Mouse (Mus musculus) kidney, postnatal 4 days (tissue): Measurements from ENCODE around the gene Olfr1412.
A peak's percentile ranks its signal among the peaks of the same experiment; 100 is the strongest.

Experiments
- DNase-seq, 2 experiments: peaks; one replicate each; pipeline ENCODE4 v3.0.0; 2021; ENCODE audit warnings: mixed read lengths in 2 of 2

Gene Olfr1412

GRCm38 (mm10) chr1:92585479-92585878 lies at the start of gene Olfr1412:
Gene Olfr1412 (plus strand): TSS chr1:92585779.
- DNase-seq, result no peak

DNA sequence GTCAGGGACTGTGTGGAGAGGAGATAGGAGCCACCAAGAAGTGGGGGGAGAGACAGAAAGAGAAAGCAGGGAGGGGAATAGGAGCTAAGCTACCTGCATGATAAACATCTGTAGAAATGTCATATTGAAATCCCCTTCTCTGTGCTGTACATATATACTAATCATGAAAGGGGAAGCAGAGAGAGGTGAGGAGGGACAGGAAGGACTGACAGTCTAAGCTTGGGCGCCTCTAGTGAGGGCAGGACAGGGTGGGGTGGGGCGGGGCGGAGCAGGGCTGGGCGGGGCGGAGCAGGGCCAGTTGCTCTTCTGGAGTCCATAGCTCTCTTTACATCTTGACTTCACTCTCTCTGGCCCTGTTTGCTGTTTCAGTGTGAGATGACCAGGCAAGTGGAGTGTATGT lies 48.6 kb upstream of the Olfr1412 start:
- DNase-seq, result no peak

- DNase-seq, result no peak
Observed at GRCm38 (mm10) chr1:92539071-92539470, 46.5 kb upstream of the Olfr1412 start.

- DNase-seq, result no peak
Observed at GRCm38 (mm10) chr1:92545929-92546328, 39.6 kb upstream of the Olfr1412 start.

DNA sequence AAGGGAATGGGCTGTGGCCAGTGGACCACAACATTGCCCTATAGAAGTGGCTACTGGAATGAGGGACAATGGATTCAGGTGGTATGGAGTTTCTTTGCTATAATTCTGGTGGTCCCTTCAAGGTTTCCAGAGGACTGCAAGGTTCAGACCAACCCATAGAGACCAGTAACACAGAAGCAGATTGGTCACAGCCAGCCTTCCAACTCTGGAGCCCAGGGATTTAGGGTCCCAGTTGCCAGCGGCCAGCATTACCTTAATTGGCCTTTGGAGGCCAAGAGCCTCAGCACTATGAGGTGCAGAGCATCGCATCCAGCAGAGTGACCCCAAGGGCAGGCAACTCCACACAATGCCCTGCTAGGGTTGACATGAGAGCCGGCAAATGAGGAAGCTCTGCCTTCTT lies 14.6 kb upstream of the Olfr1412 start, which contains the start of gene Olfr1413:
Gene Olfr1413, plus strand, starts transcription at position 301 of the 400 bp plus-strand sequence.
- no peak for DNase-seq

GRCm38 (mm10) chr1:92594111-92594510 lies 8.5 kb downstream of the Olfr1412 start, which contains the start of gene Olfr1411:
Gene Olfr1411 (plus strand): TSS chr1:92594411.
- DNase-seq, result no peak

DNA sequence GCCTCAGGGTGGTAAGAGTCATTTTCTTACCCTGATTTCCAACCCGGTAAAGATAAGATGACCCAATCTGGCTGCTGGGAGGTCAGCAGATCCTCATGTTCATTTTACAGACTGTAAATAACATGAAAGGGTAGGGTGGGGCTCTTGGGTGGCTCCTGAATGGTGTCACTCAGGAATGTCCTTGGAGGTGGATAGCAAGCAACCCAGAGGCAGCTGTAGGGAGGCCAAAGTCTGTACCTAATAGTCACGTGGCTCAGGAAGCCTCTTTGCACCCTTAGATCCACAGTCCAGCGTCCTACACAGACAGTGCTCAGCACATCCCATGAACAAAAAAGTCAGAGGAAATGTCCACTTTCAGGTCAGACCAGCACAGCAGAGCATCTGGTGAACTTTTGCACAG lies 10.4 kb downstream of the Olfr1412 start:
- DNase-seq, result no peak

DNA sequence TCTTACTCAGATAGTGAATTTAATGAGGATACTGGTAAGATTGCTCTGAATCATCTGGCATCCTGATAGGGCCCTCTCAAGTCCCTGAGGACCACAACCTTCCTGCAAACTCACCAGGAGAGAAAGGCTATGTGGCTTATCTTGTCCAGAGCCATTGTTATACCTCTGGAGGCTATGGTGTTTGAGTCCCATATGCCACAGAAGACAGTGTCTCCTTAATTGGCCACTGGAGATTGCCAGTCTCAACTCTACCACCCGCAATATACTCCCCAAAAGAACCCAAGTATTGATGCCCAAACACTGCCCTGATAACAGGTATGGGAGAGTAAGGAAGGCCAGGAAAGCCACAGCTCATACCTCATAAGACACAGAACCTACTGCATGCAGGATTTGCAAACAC lies 19.9 kb downstream of the Olfr1412 start, which contains the start of gene Olfr1410:
Gene Olfr1410, plus strand, starts transcription at position 301 of the 400 bp plus-strand sequence.
- DNase-seq, result no peak

GRCm38 (mm10) chr1:92607711-92608110 lies 22.1 kb downstream of the Olfr1412 start:
- DNase-seq, result no peak

- peak; percentile 60 to 67 for DNase-seq
Observed at GRCm38 (mm10) chr1:92611008-92611407, 25.4 kb downstream of the Olfr1412 start.

DNA sequence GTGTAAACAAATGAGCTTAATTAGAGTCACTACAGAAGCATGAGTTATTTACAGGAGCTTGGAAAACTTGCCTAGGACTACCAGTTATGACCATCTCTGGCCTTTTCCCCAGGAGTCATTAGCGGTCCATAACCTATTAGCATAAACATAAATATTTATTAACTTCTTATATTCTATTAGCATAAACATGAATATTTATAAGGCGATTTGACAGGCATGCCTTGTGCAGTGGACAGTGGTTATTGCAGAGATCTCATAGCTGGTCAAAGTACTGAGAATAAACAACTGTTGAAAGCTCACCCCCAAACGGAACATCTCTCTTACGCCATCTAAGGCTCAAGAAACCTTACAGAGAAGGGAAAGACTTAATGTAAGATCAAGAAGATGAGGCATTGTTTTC lies 27.6 kb downstream of the Olfr1412 start:
- no peak for DNase-seq

DNA sequence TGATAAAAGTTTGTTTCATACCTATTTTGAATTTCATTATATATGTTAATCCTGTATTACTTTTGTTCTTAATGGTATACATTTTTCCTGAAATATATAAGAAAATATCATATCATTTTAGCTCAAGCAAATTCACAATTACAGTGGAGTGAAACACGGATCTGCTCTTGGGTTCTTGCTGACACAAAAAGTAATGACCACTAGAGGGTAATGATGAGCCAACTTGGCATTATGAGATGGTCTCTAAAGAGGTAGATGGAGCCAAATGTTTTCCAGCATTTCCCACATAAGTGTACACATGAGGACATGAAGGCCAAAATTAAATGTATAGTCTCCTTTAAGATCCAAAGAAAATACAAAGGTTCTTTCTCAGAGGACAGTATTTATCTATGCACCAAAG lies 28.9 kb downstream of the Olfr1412 start:
- no peak for DNase-seq

- no peak for DNase-seq
Observed at GRCm38 (mm10) chr1:92616046-92616445, 30.5 kb downstream of the Olfr1412 start.

DNA sequence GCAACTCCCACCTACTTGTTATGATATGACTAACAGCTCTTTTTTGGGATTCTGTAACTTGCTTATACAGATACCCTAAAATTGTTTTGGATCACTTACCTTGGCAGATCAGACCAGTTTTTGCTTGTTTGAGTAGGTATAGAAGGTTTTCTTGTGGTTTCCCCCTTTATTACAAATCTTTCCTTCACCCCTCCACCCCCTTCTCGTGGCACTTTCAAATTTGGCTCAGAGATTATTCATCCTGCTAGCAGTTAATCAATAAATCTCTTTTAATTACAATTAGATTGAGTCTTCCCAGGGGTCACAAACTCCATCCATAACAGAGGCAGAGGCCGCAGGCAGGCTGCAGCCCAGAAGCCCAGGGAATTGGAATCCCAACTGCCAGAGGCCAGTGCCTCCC lies 31.9 kb downstream of the Olfr1412 start, which contains the start of gene Olfr12:
Gene Olfr12, plus strand, starts transcription at position 301 of the 400 bp plus-strand sequence.
- no peak for DNase-seq

DNA sequence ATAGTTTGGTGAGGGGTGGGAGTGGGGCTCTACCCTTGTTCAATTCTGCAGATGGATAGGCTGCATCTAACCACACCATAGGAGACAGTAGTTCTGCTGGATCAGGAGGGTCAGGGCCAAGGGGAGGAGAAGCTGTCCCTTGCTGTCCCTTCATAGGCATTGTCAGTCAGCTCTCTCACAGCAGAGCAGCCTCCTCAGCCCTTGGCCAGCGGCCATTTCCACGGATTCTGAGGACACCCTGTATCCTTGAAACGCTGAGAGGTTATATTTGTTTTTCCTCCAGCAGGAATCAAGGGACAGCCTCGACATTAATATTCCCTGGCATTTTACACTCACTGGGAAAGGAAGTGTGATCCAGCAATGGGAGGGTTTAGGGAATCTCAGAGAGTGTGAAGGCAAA lies 32.8 kb downstream of the Olfr1412 start:
- peak; percentile 15 to 27 for DNase-seq

GRCm38 (mm10) chr1:92628227-92628626 lies 42.6 kb downstream of the Olfr1412 start:
- peak; percentile 32 to 52 for DNase-seq

GRCm38 (mm10) chr1:92632196-92632595 lies 46.6 kb downstream of the Olfr1412 start:
- DNase-seq, result no peak

DNA sequence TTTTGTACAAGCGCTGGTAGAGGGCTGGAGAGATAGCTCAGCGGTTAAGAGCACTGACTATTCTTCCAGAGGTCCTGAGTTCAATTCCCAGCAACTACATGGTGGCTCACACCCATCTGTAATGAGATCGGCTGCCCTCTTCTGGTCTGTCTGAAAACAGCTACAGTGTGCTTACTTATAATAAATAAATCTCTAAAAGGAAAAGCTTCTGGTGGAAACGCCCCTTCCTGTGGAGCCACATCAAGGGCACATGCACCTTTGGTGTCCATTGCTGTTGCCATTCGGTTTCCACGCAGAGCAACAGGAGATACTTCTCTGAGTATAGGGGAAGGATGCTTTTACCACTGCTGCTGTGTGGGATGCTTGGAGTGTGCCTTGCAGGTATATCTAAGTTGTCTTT lies 47.4 kb downstream of the Olfr1412 start:
- DNase-seq, result no peak

DNA sequence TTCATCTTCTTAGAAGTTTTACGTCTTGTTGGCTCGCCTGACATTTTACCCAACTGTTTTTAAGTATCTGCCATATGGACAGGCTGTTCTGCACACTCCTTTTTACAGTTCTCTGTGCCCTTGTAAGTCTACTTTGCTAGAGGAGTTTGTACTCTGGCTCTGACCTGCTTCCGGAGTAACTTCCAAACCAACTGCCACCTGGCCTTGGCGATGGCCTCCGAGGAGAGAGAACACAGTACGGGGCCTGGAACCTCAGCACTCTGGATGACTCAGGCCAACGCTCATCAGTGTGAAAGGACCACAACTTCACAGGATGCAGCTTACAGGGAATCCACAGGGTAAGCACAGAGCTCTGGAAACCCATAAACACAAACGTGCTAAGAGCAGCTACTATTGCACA lies 48.1 kb downstream of the Olfr1412 start:
- DNase-seq, result no peak

- DNase-seq, result no peak
Observed at GRCm38 (mm10) chr1:92634569-92634968, 49.0 kb downstream of the Olfr1412 start.

GRCm38 (mm10) chr1:92634976-92635599 lies 49.5 kb downstream of the Olfr1412 start:
- DNase-seq, result no peak

DNA sequence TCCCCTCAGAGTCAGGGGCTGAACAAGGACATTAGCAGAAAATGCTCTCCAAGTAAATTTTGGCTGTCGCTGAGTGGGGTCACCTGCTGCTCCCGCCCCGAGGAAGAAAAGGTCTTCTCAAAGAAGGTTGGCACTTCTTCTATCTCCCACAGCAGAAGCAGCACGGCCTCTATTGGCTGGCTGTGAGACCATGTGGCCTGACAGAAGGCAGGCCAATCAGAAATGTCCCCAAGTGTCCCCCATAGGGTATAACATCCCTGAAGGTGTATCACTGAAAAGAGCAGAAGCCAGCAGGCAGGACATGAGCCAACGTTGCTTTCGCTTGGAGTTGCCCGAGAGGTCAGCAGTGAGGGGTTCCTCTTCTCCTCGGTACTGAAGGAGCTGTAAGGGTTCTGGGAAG lies 50.4 kb downstream of the Olfr1412 start:
- no peak for DNase-seq

DNA sequence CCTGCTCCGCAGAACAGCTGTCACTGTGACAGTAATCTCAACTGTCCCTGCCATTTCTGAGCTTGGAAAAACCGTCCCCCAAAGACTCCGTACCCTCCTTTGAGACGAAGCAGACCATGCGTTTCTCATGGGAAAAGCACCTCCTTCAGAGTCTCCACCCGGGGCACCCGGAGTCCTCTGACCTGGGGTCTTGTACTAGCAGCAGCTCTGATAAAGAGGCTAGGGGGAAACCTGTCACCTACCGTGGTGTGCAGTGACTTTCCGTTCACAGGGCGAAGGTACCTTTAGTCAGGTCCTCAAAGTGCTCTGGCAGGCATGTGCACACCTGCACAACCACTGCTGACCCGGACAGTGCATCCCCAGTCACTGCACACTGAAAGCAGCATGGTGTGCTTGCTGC lies 51.1 kb downstream of the Olfr1412 start:
- no peak for DNase-seq

GRCm38 (mm10) chr1:92637501-92638172 lies 52.1 kb downstream of the Olfr1412 start:
- no peak for DNase-seq
